Mouse (Mus musculus) spleen, adult 2 months (tissue): ENCODE data around the gene Lrmda. TPM values are rescaled to one million over a fixed set of nuclear protein-coding genes. Genes with fewer than 3 reads are reported as not detected.

ENCODE experiments used
- DNase-seq, 2 experiments: peaks; one replicate each; pipeline versions ENCODE4 v3.0.0 to v3.0.0-alpha.2; 2012 to 2021; ENCODE audit warnings: low spot score in 2 of 2, low read depth in 1 of 2
- H3K27ac ChIP-seq: fragments of 200-500 bp; 2 replicates; pipeline ENCODE4 v1.5.1; 2012; ENCODE audit warnings: low read length, inconsistent platforms; ENCODE audit not compliant: insufficient read depth
- H3K27me3 ChIP-seq: fragments of 200-500 bp; 2 replicates; pipeline ENCODE4 v1.6.1; 2012; ENCODE audit warnings: mild to moderate bottlenecking, moderate library complexity, low read length, inconsistent platforms; ENCODE audit not compliant: control insufficient read depth, insufficient read depth
- H3K36me3 ChIP-seq: fragments of 200-500 bp; 2 replicates; pipeline ENCODE4 v1.6.1; 2012; ENCODE audit warnings: mild to moderate bottlenecking, low read length, inconsistent platforms; ENCODE audit not compliant: control insufficient read depth, insufficient read depth
- H3K4me1 ChIP-seq: fragments of 200-500 bp; 2 replicates; pipeline ENCODE4 v1.6.1; 2011; ENCODE audit warnings: inconsistent platforms; ENCODE audit not compliant: control insufficient read depth, insufficient read depth, insufficient read length
- H3K4me3 ChIP-seq: fragments of 200-500 bp; 2 replicates; pipeline ENCODE4 v1.5.1; 2011; ENCODE audit warnings: mild to moderate bottlenecking, inconsistent platforms; ENCODE audit not compliant: insufficient read depth, insufficient read length; ENCODE audit errors: extremely low read depth
- CTCF ChIP-seq: fragments of 200-500 bp; IDR thresholded peaks from 2 replicates; pipeline ENCODE4 v1.5.1; 2011; ENCODE audit warnings: mild to moderate bottlenecking, inconsistent platforms; ENCODE audit not compliant: insufficient read depth, insufficient read length, insufficient replicate concordance; ENCODE audit errors: extremely low read depth
- POLR2A ChIP-seq: fragments of 200-500 bp; IDR thresholded peaks from 2 replicates; pipeline ENCODE4 v1.6.1; 2011; ENCODE audit warnings: low read depth, low read length, inconsistent platforms
- WGBS: fragments of 180-500 bp; shearing (Covaris S2); methylation state at CpG from one replicate; pipeline ENCODE4 v1.1.7; 2018; 5-methylcytosine and 5-hydroxymethylcytosine counted together
- polyA plus RNA-seq: library from polyadenylated mRNA; depleted of rRNA; stranded (reverse); fragments of >200 nt; gene quantifications from 2 replicates; pipeline ENCODE4 v1.2.3, GENCODE M21; 2012

The Lrmda gene
- polyA plus RNA-seq, 1 experiment, result 0.37 TPM

GRCm38 (mm10) chr14:21984757-21985425 is 34.6 kb upstream of the Lrmda start:
- peaks cover 42% of the 10 kb centered on the region for H3K27me3 ChIP-seq
- peak overlapping the region; percentile 33 for H3K4me3 ChIP-seq
- no peak for TF ChIP-seq POLR2A
- WGBS, result 23% methylated on average over 49 of the region's 49 CpGs
- 0 out of 2 replicates have a peak, but pooled peaks cover 2% of the 10 kb centered on the region for H3K36me3 ChIP-seq
- peaks cover 7% of the 10 kb centered on the region; the same call in 1 of the 2 replicates for H3K4me1 ChIP-seq
- no peak for DNase-seq
- H3K27ac ChIP-seq, result peak overlapping the region; percentile 16; the same call in 1 of the 2 replicates

- Histone ChIP-seq H3K27me3 (peaks cover 42% of the 10 kb centered on the region), H3K4me1 (peaks cover 7% of the 10 kb centered on the region; the same call in 1 of the 2 replicates), H3K27ac (peak overlapping the region; percentile 16; the same call in 1 of the 2 replicates), H3K4me3 (peak overlapping the region; percentile 33), H3K36me3 (0 out of 2 replicates have a peak, but pooled peaks cover 2% of the 10 kb centered on the region)
- TF ChIP-seq POLR2A (no peak), CTCF (no peak)
- no peak for DNase-seq
- 8% methylated on average over 37 of the region's 37 CpGs for WGBS
Measured at GRCm38 (mm10) chr14:21985426-21985931, 34.0 kb upstream of the Lrmda start.

- TF ChIP-seq POLR2A, result no peak
- no peak for TF ChIP-seq CTCF
- Histone ChIP-seq H3K4me3 (peak overlapping the region; percentile 33; the same call in 1 of the 2 replicates), H3K36me3 (0 out of 2 replicates have a peak, but pooled peaks cover 2% of the 10 kb centered on the region), H3K27ac (peak overlapping the region; percentile 43; the same call in 1 of the 2 replicates), H3K4me1 (peaks cover 7% of the 10 kb centered on the region; the same call in 1 of the 2 replicates), H3K27me3 (peaks cover 42% of the 10 kb centered on the region)
- DNase-seq, result peak in 1 of 2 experiments; percentile 56
- 1% methylated on average over 62 of the region's 62 CpGs for WGBS
Measured at GRCm38 (mm10) chr14:21985981-21986732, 33.4 kb upstream of the Lrmda start.

GRCm38 (mm10) chr14:21986733-21987659 is 32.5 kb upstream of the Lrmda start:
- TF ChIP-seq CTCF, result no peak
- no peak for TF ChIP-seq POLR2A
- H3K27me3 ChIP-seq, result peaks cover 42% of the 10 kb centered on the region
- H3K4me1 ChIP-seq, result peaks cover 7% of the 10 kb centered on the region; the same call in 1 of the 2 replicates
- no peak for DNase-seq
- H3K36me3 ChIP-seq, result 0 out of 2 replicates have a peak, but pooled peaks cover 2% of the 10 kb centered on the region
- WGBS, result 2% methylated on average over 44 of the region's 61 CpGs
- peak overlapping the region; percentile 45; the same call in 1 of the 2 replicates for H3K27ac ChIP-seq
- H3K4me3 ChIP-seq, result peak overlapping the region; percentile 50

- Histone ChIP-seq H3K4me3 (peak overlapping the region; percentile 50; the same call in 1 of the 2 replicates), H3K27me3 (peaks cover 35% of the 10 kb centered on the region), H3K4me1 (peaks cover 7% of the 10 kb centered on the region; the same call in 1 of the 2 replicates), H3K27ac (peak overlapping the region; percentile 50; the same call in 1 of the 2 replicates), H3K36me3 (0 out of 2 replicates have a peak, but pooled peaks cover 2% of the 10 kb centered on the region)
- under 1% methylated on average over 72 of the region's 74 CpGs for WGBS
- no peak for TF ChIP-seq CTCF
- no peak for TF ChIP-seq POLR2A
- DNase-seq, result peak in 1 of 2 experiments; percentile 46
Measured at GRCm38 (mm10) chr14:21987660-21988576, 31.6 kb upstream of the Lrmda start.
